Mouse (Mus musculus) spleen, adult 2 months (tissue): ENCODE results near the gene Fam217b.

Source experiments
- CTCF ChIP-seq: fragments of 200-500 bp; IDR thresholded peaks from 2 replicates; pipeline ENCODE4 v1.5.1; 2011; ENCODE audit warnings: mild to moderate bottlenecking, inconsistent platforms; ENCODE audit not compliant: insufficient read depth, insufficient read length, insufficient replicate concordance; ENCODE audit errors: extremely low read depth
- POLR2A ChIP-seq: fragments of 200-500 bp; IDR thresholded peaks from 2 replicates; pipeline ENCODE4 v1.6.1; 2011; ENCODE audit warnings: low read depth, low read length, inconsistent platforms

DNA sequence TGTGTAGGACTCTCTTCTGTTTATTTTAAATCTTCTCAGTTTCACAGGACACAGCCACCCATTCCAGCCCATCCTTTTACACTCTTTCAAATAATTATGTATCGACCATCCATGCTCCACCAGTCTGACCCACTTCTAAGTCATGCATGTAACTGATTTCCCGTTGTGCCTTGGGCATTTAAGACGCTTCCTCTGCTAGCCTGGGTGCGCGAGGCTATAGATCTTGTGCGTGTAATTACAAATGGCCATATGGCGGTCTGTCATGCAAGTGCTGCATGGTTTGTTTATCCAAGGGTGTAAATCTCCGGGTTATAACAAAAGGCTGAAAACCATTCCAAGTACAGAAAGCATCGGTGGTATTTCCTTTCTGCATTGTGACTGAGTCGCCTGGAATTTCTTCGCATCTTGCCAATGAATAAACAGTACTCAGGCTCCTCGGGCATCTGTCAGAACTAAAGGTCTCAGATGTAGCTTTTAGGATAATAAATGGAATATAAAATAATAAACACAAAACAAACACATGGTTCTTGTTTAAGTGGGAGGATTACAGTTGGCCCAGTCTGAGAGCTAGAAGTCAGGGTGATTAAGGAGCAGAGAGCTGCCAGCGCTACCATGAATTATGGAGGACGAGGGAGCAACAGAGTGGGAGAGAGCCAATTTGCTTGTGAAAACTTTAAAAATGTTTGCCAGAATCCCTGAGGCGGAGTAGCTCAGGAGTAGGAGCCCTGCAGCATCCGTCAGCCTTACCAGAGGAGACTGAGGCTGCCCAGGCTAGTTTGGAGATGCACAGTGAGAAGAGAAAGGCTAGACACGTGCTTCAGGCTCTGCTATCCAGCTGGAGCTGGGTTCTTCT is 40.6 kb downstream of the Fam217b start:
- TF ChIP-seq CTCF (no peak), POLR2A (no peak)
